Mouse (Mus musculus) CD8-positive naive resting alpha-beta T cell, adult 2 months (primary cell): ENCODE data around the gene Dmrt1.
"Not testable (repeated sequence)": the region's sequence is repeated elsewhere in the genome, so short reads cannot be mapped to it uniquely, and the experiment has no call there.

Source experiments
- DNase-seq, 2 experiments: peaks; one replicate each; pipeline ENCODE4 v3.0.0; 2022; ENCODE audit warnings: low read depth in 2 of 2, low spot score in 2 of 2

Gene Dmrt1

GRCm38 (mm10) chr19:25505360-25506196 lies at the start of gene Dmrt1:
Dmrt1 (plus strand) TSS chr19:25505618.
- DNase-seq, result no peak

- DNase-seq, result no peak
Observed at GRCm38 (mm10) chr19:25460760-25461159, 44.7 kb upstream of the Dmrt1 start.

GRCm38 (mm10) chr19:25461553-25462320 lies 43.7 kb upstream of the Dmrt1 start:
- no peak for DNase-seq

- not testable (repeated sequence) for DNase-seq
Observed at GRCm38 (mm10) chr19:25475806-25476205, 29.6 kb upstream of the Dmrt1 start.

- no peak for DNase-seq
Observed at GRCm38 (mm10) chr19:25479152-25479669, 26.2 kb upstream of the Dmrt1 start.

GRCm38 (mm10) chr19:25480820-25481219 lies 24.6 kb upstream of the Dmrt1 start:
- no peak for DNase-seq

GRCm38 (mm10) chr19:25486561-25486960 lies 18.9 kb upstream of the Dmrt1 start:
- DNase-seq, result no peak

- no peak for DNase-seq
Observed at GRCm38 (mm10) chr19:25487350-25487749, 18.1 kb upstream of the Dmrt1 start.

- DNase-seq, result no peak
Observed at GRCm38 (mm10) chr19:25488546-25488945, 16.9 kb upstream of the Dmrt1 start.

- no peak for DNase-seq
Observed at GRCm38 (mm10) chr19:25489546-25489945, 15.9 kb upstream of the Dmrt1 start.

GRCm38 (mm10) chr19:25497434-25497833 lies 8.0 kb upstream of the Dmrt1 start:
- no peak for DNase-seq

- DNase-seq, result no peak
Observed at GRCm38 (mm10) chr19:25504878-25505277, 540 bp upstream of the Dmrt1 start.

- no peak for DNase-seq
Observed at GRCm38 (mm10) chr19:25506616-25507015, 1.2 kb downstream of the Dmrt1 start.

- no peak for DNase-seq
Observed at GRCm38 (mm10) chr19:25514986-25515530, 9.6 kb downstream of the Dmrt1 start.

- DNase-seq, result no peak
Observed at GRCm38 (mm10) chr19:25524156-25524555, 18.7 kb downstream of the Dmrt1 start.

GRCm38 (mm10) chr19:25525726-25526125 lies 20.3 kb downstream of the Dmrt1 start:
- DNase-seq, result no peak

- DNase-seq, result no peak
Observed at GRCm38 (mm10) chr19:25529673-25530072, 24.3 kb downstream of the Dmrt1 start.

GRCm38 (mm10) chr19:25545714-25546340 lies 40.4 kb downstream of the Dmrt1 start:
- no peak for DNase-seq

- no peak for DNase-seq
Observed at GRCm38 (mm10) chr19:25547086-25547643, 41.7 kb downstream of the Dmrt1 start.

- DNase-seq, result no peak
Observed at GRCm38 (mm10) chr19:25550346-25550745, 44.9 kb downstream of the Dmrt1 start.

GRCm38 (mm10) chr19:25551053-25551452 lies 45.6 kb downstream of the Dmrt1 start:
- DNase-seq, result no peak
